Mouse (Mus musculus) embryonic facial prominence, embryonic 14.5 days (tissue): ENCODE measurements around the gene Pard6a. TPM values are rescaled to one million over a fixed set of nuclear protein-coding genes. Genes with fewer than 3 reads are reported as not detected.

Experiments used
- ATAC-seq: fragments of 200-750 bp; cut with Nextera tagmentation; 2 replicates; pipeline ENCODE4 v1.8.0; 2017; ENCODE audit warnings: low read depth, moderate number of reproducible peaks, moderate TSS enrichment
- DNase-seq: peaks from one replicate; pipeline ENCODE4 v3.0.0-alpha.2; 2015; ENCODE audit warnings: low spot score
- H3K27ac ChIP-seq: fragments of 300-500 bp; sonication (generic); replicated peaks from 2 replicates; pipeline ENCODE4 v1.5.1; 2014; ENCODE audit warnings: low read depth, mild to moderate bottlenecking, low read length, moderate library complexity
- H3K27me3 ChIP-seq: fragments of 300-500 bp; sonication (generic); replicated peaks from 2 replicates; pipeline ENCODE4 v1.6.1; 2014; ENCODE audit warnings: low read length; ENCODE audit not compliant: control insufficient read depth, insufficient read depth
- H3K36me3 ChIP-seq: fragments of 300-500 bp; sonication (generic); 2 replicates; pipeline ENCODE4 v1.6.1; 2014; ENCODE audit warnings: low read length, mixed read lengths; ENCODE audit not compliant: control insufficient read depth, insufficient read depth
- H3K4me1 ChIP-seq: fragments of 300-500 bp; sonication (generic); 2 replicates; pipeline ENCODE4 v1.6.1; 2014; ENCODE audit warnings: antibody characterized with exemption, low read length; ENCODE audit not compliant: control insufficient read depth, insufficient read depth
- H3K4me2 ChIP-seq: fragments of 300-500 bp; sonication (generic); 2 replicates; pipeline ENCODE4 v1.6.1; 2014; ENCODE audit warnings: low read depth, mild to moderate bottlenecking, low read length, moderate library complexity, mixed read lengths
- H3K4me3 ChIP-seq: fragments of 300-500 bp; sonication (generic); 2 replicates; pipeline ENCODE4 v1.5.1; 2014; ENCODE audit warnings: low read depth, mild to moderate bottlenecking, low read length
- H3K9ac ChIP-seq: fragments of 300-500 bp; sonication (generic); 2 replicates; pipeline ENCODE4 v1.6.1; 2014; ENCODE audit warnings: low read depth, mild to moderate bottlenecking, low read length, moderate library complexity, mixed read lengths
- H3K9me3 ChIP-seq: fragments of 300-500 bp; sonication (generic); 2 replicates; pipeline ENCODE4 v1.6.1; 2016; ENCODE audit warnings: low read length; ENCODE audit not compliant: control insufficient read depth
- WGBS: fragments of 180-500 bp; shearing (Covaris S2); extraction: QIAGEN DNeasy Blood & Tissue Kit; methylation state at CpG from one replicate; pipeline ENCODE4 v1.1.7; 2014; 5-methylcytosine and 5-hydroxymethylcytosine counted together
- polyA plus RNA-seq: library from polyadenylated mRNA; unstranded; fragments of >200 nt; fragmentation: Nextera tagmentation; extraction: Ambion mirVana; gene quantifications from 2 replicates; pipeline ENCODE4 v1.2.1, GENCODE M21; 2014

Gene Pard6a
- polyA plus RNA-seq, 1 experiment from 2014 or later, result 18.4 TPM

DNA sequence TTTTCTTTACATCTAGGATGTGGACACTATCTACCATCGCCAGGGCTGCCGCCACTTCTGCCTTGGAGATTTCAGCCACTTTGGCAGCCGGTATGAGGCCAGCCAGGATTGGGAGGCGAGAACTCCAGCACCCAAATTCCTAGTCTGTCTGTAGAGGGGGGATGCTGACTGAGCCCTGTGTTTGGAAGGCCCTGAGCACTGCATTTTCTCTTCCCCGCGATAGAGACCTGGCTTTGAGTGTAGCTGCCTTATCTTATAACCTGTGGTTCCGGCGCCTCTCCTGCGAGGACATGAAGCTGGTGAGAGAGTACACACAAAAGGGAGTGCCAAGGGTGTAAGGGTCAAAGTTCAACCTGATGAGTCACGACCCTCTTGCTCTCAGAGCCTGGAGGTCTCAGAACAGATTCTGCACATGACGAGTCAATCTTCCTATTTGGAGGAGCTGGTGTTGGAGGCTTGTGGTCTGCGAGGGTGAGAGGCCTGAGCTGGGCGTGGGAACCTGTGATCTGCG is 12.7 kb upstream of the Pard6a start:
- Histone ChIP-seq H3K36me3 (peaks cover 10% of the 10 kb centered on the region; the same call in 1 of the 2 replicates), H3K27me3 (no peaks in the 10 kb centered on the region), H3K4me1 (no peaks in the 10 kb centered on the region), H3K27ac (no peak overlapping the region), H3K9me3 (peaks cover 6% of the 10 kb centered on the region; the same call in 1 of the 2 replicates), H3K4me2 (no peak overlapping the region), H3K4me3 (no peak overlapping the region), H3K9ac (no peak overlapping the region)
- WGBS, result 61% methylated on average over 14 of the region's 14 CpGs
- no peak for DNase-seq
- ATAC-seq, result no peak

DNA sequence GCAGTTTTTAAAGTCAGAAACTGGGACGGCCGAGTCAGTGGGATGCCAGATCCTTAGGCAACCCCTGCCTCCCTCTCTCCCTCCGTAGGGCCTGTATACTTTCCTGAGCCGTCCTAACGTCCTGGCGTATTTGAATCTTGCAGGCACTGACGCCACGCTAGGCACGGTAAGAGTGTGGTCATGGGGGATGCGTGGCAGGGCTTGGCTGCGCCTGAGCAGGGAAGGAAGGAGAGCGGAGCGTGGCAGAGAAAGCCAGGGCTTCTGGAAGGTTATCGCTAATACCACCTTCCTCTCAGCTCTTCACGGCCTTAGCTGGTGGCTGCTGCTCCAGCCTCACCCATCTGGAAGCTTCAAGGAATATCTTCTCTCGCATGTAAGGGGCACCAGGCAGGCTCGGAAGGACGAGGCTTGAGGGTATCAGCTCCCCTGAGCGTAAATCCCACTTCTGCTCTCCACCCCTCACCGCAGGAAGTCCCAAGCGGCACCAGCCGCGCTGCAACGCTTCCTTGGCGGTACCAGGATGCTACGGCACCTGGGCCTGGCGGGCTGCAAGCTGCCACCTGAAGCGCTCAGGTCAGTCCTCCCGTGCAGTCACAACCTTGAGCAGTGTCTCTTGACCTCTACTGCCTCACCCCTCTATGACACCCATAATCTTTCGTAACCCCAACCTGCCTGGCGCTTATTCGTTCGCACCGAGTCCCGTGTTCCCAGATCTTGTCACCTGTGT is 11.5 kb upstream of the Pard6a start:
- WGBS, result 65% methylated on average over 34 of the region's 35 CpGs
- peaks cover under 1% of the 10 kb centered on the region; the same call in 1 of the 2 replicates for H3K36me3 ChIP-seq

DNA sequence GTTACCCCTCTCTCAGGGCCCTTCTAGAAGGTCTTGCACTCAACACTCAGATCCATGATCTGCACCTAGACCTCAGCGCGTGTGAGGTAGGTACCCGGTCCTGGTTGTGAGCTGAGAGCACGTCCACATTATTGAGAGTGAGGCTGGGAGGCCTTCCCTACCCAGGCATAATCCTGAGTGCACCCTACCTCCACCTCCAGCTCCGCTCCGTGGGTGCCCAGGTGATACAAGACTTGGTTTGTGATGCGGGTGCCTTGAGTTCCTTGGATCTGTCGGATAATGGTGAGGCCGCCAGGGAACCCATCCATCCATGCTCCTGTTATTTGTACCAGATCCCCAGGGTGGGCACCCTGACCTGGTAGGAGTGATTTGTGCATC is 11.0 kb upstream of the Pard6a start:
- ATAC-seq (no peak), DNase-seq (no peak)
- 85% methylated on average over 9 of the region's 9 CpGs for WGBS
- Histone ChIP-seq H3K4me3 (no peak overlapping the region), H3K9me3 (peaks cover 7% of the 10 kb centered on the region; the same call in 1 of the 2 replicates), H3K4me1 (peaks cover 9% of the 10 kb centered on the region), H3K4me2 (no peak overlapping the region), H3K36me3 (no peaks in the 10 kb centered on the region), H3K9ac (no peak overlapping the region), H3K27me3 (0 out of 2 replicates have a peak, but pooled peaks cover 4% of the 10 kb centered on the region), H3K27ac (no peak overlapping the region)

More for the DNA sequence above, 11.5 kb upstream of the Pard6a start:
- no peak for ATAC-seq
- peaks cover 8% of the 10 kb centered on the region for H3K4me1 ChIP-seq
- DNase-seq, result no peak
- H3K9me3 ChIP-seq, result peaks cover 7% of the 10 kb centered on the region; the same call in 1 of the 2 replicates
- no peak overlapping the region for H3K4me2 ChIP-seq
- no peak overlapping the region for H3K4me3 ChIP-seq
- 0 out of 2 replicates have a peak, but pooled peaks cover 4% of the 10 kb centered on the region for H3K27me3 ChIP-seq
- H3K9ac ChIP-seq, result no peak overlapping the region
- H3K27ac ChIP-seq, result no peak overlapping the region

DNA sequence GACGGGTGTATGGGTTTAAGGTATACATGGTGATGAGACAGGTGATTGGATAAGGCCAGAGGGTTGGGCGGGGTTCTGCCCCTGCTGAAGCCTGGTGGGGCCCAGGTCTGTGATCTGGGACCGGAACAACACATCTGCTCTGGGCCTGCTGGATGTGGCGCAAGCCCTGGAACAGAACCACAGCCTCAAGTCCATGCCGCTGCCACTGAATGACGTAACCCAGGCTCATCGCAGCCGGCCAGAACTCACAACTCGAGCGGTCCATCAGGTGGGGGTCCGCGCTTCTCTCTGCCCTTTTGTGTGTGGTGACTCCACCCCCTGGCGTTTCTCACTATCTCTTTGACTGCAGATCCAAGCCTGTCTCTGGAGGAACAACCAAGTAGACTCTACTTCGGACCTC is 10.0 kb upstream of the Pard6a start:
- Histone ChIP-seq H3K27me3 (0 out of 2 replicates have a peak, but pooled peaks cover 4% of the 10 kb centered on the region), H3K27ac (no peak overlapping the region), H3K4me3 (no peak overlapping the region), H3K9me3 (peaks cover 7% of the 10 kb centered on the region; the same call in 1 of the 2 replicates), H3K36me3 (no peaks in the 10 kb centered on the region), H3K9ac (no peak overlapping the region), H3K4me1 (peaks cover 9% of the 10 kb centered on the region), H3K4me2 (no peak overlapping the region)
- ATAC-seq (no peak), DNase-seq (no peak)
- 75% methylated on average over 10 of the region's 14 CpGs for WGBS

DNA sequence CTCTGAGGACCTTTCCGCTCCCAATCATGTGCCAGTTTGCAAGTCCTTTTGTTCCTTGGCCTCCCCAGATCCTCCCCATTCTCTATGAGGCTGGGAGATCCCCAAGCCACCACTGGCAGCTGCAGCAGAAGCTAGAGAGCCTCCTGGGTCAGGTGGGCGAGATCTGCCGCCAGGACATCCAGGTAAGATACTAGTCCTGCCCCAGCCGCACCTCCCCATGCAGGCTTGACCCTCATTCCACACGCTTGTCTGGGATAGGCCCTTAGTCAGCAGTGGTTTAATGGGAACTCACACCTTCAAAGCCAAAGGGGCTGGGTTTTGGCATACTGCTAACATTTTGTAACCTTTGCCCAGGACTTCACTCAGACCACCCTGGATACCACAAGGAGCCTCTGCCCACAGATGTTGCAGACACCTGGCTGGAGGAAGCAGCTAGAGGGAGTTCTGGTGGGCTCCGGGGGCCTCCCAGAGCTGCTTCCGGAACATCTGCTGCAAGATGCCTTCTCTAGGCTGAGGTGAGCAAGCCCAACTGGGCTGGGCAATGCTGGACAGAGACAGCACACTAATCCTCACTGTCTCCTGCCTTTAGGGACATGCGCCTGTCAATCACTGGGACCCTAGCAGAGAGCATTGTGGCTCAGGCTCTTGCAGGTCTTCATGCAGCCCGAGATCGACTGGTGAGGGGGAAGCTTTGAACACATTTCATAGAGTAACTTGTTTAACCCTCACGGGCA is 8.3 kb upstream of the Pard6a start:
- ATAC-seq (no peak), DNase-seq (no peak)
- peaks cover 9% of the 10 kb centered on the region for H3K4me1 ChIP-seq
- H3K27me3 ChIP-seq, result 0 out of 2 replicates have a peak, but pooled peaks cover 4% of the 10 kb centered on the region
- WGBS, result 90% methylated on average over 11 of the region's 11 CpGs
- no peak overlapping the region for H3K9ac ChIP-seq
- peaks cover 10% of the 10 kb centered on the region; the same call in 1 of the 2 replicates for H3K36me3 ChIP-seq
- H3K4me3 ChIP-seq, result no peak overlapping the region
- peaks cover 7% of the 10 kb centered on the region; the same call in 1 of the 2 replicates for H3K9me3 ChIP-seq
- no peak overlapping the region for H3K27ac ChIP-seq
- H3K4me2 ChIP-seq, result no peak overlapping the region

DNA sequence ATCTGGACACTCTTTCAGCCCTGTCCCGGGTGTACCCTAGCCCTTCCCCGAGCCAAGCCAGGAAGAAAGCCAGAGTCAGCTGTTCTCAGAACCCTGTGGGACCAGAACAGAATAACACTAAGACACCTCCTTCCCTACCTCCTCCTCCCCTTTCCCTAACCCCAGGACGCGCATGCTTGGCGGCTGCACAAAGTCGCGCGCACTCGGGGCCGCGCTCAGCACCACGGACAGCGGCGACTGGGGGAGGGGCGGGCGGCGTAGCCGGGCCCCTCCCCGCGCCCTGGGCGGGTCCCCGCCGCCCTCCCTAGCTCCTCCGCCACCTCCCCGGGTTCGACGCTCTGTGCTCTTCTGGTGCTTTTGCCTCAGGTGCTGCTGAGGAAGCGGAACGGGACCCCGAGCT is 7.3 kb upstream of the Pard6a start:
- peak overlapping the region; percentile 97 for H3K4me2 ChIP-seq
- peaks cover 20% of the 10 kb centered on the region for H3K36me3 ChIP-seq
- no peak overlapping the region for H3K27ac ChIP-seq
- 0 out of 2 replicates have a peak, but pooled peaks cover 4% of the 10 kb centered on the region for H3K27me3 ChIP-seq
- peaks cover 7% of the 10 kb centered on the region; the same call in 1 of the 2 replicates for H3K9me3 ChIP-seq
- DNase-seq, result peak; percentile 51
- WGBS, result 3% methylated on average over 11 of the region's 30 CpGs
- peak; percentile 56 for ATAC-seq
- peak overlapping the region; percentile 47 for H3K4me3 ChIP-seq
- H3K4me1 ChIP-seq, result peaks cover 9% of the 10 kb centered on the region
- peak overlapping the region; percentile 57 for H3K9ac ChIP-seq

DNA sequence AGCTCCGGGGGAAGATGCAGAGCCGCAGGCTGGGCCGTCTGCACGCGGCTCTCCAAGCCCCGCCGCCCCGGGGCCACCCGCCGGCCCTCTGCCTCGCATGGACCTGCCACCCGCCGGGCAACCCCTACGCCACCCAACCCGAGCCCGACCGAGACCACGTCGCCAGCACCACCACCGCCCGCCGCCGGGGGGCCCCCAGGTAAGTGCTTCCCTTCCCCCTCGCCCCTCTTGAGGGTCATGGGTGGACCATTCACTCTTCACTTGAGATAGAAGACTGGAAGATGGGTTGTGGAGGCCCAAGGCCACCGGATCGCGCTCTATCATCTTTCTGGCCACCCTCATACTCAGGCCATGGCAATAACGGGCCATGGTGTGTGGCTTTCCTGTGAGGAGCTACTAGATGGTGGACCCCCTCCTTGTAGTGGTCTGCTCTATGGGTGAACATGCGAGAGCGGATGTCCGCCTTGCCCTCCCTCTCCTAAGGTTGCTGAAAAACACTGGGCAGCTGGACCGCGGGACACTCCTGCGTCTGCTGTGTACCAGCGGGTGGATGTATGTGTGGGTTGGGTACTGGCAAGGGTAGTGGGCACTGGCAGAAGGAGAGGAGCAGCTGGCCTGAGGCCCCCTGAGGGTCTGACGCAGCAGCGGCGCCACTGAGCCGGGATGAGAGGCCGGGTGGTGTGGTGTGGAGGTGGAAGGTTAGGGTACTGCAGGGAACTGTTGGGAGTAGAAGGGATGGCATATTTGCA is 6.7 kb upstream of the Pard6a start:
- ATAC-seq (peak; percentile 21), DNase-seq (no peak)
- Histone ChIP-seq H3K9ac (peak overlapping the region; percentile 57), H3K4me2 (peak overlapping the region; percentile 97), H3K9me3 (peaks cover 7% of the 10 kb centered on the region; the same call in 1 of the 2 replicates), H3K36me3 (peaks cover 22% of the 10 kb centered on the region), H3K27me3 (0 out of 2 replicates have a peak, but pooled peaks cover 4% of the 10 kb centered on the region), H3K27ac (no peak overlapping the region), H3K4me1 (peaks cover 9% of the 10 kb centered on the region), H3K4me3 (peak overlapping the region; percentile 47)
- 13% methylated on average over 37 of the region's 40 CpGs for WGBS
